Mouse (Mus musculus) ovary, postnatal 14 days (tissue): ENCODE measurements at regions not wholly inside any gene's neighbourhood (a gene's known extent, or its start where the extent isn't known, plus 50 kb on each side); places are given as distances from the start of the nearest gene placed in this dataset.

Experiments
- DNase-seq: peaks from one replicate; pipeline ENCODE4 v3.0.0; 2022; ENCODE audit warnings: low spot score

- DNase-seq: no peak
Measured at GRCm38 (mm10) chr5:53329591-53329990, 62.7 kb downstream of the Smim20 start.

DNA sequence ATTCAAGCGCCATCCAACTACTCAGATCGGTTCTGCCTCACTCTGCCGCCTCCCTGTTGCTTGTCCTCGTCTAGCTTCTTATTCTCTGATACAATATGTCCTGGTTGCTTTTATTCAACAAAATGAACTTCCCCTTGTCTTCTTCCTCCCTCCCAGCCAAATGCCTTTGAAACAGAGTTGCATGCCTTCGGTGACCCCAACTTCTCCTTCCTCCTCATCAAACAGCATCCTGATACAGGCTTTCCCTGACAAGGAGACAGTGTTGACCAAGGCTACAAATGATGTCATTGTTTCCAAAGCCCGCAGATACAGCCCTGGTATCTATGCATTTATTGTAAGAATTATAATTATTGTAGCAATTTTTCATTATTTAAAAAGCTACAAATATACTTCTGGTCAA, 69.8 kb downstream of the Smim20 start:
- no peak for DNase-seq

DNA sequence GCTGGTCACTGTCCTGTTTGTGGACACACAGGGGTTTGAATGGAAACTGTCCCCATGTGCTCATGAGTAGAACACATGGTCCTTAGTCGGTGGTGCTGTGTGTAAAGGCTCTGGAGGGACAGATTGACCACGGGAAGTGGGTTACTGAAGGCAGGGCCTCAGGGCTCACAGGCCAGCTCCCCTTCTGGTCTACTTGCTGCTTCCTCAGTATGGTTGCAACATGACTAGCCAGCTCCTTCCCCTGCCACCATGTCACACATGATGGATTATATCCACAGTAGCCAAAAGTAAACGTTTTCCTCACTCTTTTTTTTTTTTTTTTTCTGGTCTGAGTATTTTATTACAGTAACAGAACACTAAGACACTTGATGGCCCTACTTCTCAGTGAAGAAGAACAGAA, 70.9 kb downstream of the Smim20 start:
- DNase-seq: no peak

GRCm38 (mm10) chr5:53345164-53345563, 78.3 kb downstream of the Smim20 start:
- DNase-seq: no peak

DNA sequence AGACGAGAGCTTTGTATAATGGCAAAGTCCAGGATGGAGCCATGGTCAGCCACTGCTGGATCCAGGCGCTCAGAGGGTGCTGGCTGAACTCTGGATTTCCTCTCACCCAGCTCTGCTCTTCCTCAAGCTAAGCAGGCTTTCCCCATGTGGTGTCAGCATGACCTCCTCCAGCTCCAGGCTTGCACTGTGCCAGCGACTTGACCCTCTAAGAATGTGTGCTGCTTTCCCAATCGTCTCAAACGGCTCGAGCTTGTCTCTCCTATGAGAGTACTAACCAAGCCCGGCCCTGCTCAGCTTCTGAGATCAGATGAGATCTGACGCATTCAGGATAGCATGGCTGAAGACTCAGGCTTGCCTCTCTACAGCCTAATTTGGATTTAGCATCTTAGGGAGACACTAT, 79.1 kb downstream of the Smim20 start:
- peak; percentile 42 for DNase-seq

DNA sequence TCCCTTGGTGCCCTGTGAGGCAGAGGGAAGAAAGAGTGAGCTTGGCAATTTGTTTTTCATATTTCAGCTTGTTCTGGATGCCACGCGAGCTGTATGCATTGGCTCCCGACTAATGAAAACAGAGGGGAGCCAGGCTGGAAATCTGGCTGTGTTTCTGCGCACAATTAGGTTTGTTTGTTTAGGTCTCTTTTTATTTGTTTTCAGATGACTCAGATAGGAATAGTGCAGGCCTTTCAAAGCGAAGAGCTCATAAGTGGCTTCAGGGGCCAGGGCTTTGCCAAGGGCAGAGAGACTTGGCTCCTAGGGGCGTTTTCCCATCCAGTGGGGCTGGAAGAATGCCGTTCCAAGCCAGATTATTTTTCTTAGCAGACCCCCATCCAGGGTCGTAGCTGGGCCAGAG, 79.9 kb downstream of the Smim20 start:
- no peak for DNase-seq

- DNase-seq: no peak
Measured at GRCm38 (mm10) chr5:53352852-53353251, 86.0 kb downstream of the Smim20 start.

DNA sequence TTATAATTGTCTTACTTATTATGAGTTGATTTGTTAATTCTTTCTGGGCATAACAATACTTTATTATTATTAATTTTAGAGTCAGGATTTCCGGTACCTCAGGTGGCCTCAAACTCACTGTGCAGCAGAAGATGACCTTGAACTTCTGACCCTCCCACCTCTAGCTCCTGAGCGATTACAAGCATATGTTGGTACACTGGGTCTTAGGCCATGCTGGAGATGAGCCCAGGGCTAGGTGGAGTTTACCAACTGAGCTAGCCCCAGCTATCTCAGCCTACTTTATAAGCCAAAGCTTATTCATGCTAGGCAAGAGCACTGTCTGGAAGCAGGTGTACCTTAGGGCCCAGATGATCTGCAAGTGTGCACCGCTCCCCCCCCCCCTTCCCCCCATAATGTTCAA, 87.4 kb downstream of the Smim20 start:
- DNase-seq: no peak

DNA sequence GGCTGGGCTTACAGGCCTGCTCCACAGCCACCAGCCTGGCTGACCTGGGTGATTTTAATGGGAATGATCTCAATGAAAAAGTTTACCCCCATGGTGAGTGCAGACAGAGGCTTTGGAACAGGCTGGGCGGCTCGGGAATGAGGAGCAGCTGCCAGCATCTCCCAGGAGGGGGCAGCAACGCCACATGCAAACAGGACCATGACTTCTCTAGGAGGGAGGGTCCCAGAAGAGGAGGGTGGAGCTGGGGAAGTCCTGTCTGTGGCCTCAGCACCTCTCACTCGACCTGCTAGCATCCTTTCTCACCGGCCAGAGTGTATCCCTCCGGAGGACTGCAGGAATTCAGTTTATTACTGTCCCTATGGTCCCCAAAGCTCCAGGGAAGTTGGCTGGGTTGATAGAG, 88.2 kb downstream of the Smim20 start:
- DNase-seq: peak; percentile 83

GRCm38 (mm10) chr5:53357086-53357608, 90.3 kb downstream of the Smim20 start:
- no peak for DNase-seq

DNA sequence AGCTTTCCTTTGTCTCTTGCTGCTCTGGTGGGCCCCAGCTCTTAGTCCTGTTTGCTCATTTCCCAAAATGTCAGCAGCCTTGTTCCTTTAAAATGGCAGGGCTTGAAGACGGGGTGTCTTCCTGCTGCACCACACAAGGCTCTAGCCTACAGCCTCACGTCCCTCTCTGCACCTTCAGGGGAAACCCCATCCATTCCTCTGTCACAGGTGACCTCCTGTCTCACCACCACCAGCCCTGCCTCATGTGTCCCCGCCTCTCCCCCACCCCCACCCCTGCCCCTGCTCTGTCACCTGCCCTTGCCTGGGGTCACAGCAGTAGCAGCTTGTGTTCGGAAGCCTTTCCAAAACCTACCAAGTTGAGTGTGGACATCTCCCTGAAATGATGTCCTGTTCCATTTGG, 91.3 kb downstream of the Smim20 start:
- DNase-seq: no peak

DNA sequence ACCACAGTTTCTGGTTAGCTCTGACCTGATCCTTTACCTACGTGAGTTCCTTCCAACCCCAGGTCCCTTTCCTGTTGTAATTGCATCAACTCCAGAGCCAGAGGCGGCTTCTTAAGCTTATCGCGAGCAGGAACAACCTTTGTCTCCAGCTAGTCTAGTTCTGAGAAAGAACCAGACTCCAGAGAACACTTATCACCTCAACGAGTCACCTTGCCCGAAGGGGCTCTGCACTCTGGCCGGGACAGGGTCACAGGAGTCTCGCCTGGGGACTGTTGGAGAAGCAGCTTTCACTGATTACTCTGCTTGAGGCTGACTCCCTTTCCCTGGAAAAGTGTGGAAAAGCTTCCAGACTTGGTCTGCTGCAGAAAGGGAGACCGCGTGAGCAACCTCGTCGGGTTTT, 93.0 kb downstream of the Smim20 start:
- DNase-seq: no peak

GRCm38 (mm10) chr5:53361295-53361694, 94.4 kb downstream of the Smim20 start:
- DNase-seq: no peak

GRCm38 (mm10) chr5:53363898-53364297, 97.0 kb downstream of the Smim20 start:
- DNase-seq: no peak

DNA sequence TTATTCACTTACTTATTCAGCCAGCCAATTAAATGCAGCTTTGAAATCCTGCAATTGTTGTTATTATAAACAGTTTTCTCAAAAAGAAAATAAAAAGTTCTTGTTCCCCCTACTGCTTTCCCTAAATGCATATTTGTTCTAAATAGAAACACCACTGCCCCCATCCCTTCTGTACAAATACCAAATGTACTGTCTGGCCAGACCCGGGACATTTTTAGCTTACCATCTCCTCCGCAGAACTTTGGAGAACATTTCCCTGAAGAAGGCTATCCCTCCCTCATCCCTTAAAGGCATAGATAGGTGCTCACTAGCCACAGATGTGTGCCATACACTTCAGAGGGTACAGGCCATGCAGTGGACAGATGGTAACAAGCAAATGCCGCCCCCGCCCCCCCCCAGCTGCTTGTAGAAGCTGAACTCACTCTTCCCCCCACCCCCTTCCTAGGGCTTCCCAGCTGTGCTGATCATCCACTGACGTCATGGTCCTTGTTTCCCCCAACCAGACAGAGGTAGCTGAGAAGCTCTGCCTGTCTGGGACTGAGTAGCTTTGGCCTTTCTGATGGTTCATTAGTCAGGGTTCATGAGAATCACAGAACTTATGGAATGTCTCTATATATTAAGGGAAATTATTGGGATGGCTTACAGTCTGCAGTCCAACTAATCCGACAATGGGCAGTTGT, 98.9 kb upstream of the Rbpj start:
- no peak for DNase-seq

DNA sequence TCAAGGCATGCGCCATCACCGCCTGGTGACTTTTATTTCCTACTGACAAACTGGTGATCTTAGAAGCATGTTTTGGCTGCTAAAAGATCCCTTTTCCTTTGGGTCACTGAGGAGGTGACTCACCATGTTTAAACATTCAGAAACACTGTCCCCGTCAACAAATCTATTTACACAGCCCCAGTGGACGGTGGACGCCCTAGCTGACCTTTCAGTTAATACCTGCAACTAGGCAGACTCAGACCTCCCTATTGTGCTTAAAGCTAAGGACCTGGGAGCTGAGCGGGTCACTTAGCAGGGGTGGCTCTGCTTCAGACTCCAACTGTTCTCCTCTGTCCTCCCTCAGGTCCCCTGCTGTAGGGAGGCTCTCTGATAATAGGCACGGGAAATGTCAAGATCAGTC, 95.7 kb upstream of the Rbpj start:
- DNase-seq: no peak

GRCm38 (mm10) chr5:53371638-53372037, 94.3 kb upstream of the Rbpj start:
- DNase-seq: peak; percentile 43

GRCm38 (mm10) chr5:53373315-53373714, 92.6 kb upstream of the Rbpj start:
- no peak for DNase-seq

GRCm38 (mm10) chr5:53376856-53377255, 89.1 kb upstream of the Rbpj start:
- DNase-seq: no peak

DNA sequence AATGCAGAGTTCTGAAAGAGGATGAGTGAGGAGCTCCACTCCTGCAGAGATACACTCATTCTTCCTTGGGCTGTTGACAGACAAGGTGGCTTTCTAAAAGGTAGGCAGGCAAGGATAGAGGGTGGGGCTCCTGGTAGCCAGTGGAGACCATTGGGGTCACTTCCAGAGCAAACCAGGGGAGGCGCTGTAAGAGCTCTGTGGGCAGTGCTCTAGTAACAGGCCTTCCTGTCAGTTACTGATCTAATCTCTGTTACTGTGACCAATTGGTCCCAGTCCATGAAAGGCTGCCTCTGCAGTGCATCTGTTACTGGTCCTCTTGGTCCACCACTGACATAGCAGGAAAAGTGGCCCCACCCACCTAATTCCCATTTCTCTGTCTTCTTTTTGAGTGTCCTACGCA, 88.3 kb upstream of the Rbpj start:
- DNase-seq: no peak

GRCm38 (mm10) chr5:53378106-53378505, 87.8 kb upstream of the Rbpj start:
- no peak for DNase-seq

DNA sequence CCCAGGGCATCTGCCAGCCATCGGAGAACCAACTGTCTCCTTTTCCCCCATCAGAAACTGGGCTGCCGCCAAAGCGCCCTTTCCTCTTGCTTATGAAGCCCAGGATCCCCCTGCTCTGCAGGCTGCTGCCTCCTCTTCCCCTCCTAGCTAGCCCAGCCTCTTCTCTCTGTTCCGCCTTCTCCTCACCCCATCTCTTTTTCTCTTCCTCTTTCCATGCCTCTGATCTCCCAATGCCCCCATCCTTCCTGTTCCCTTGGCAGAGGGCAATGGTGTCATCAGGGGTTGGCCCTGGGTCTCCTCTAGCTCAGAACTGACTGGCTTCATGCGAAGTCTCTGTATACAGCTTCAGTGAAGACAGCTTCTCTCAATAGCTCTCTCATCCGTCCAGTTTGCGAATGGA, 87.4 kb upstream of the Rbpj start:
- no peak for DNase-seq

DNA sequence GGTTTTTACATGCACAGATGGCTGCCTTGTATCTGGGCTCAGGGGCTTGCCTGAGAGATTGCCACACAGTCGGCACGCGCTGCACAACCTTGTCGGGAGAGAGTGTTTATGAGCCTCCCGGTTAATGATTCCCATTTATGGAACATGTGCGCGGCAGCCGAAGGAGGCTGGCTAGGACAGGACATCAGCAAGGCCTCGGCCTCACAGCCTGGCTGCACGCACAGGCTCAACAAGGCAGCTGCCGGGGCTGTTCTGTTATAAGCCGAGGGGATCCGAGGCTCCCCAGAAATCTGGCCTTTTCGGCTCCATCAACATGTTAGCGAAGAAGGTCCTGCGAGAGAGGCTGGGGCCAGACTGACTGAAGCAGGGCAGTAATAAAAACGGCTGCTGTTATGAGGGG, 86.3 kb upstream of the Rbpj start:
- no peak for DNase-seq

DNA sequence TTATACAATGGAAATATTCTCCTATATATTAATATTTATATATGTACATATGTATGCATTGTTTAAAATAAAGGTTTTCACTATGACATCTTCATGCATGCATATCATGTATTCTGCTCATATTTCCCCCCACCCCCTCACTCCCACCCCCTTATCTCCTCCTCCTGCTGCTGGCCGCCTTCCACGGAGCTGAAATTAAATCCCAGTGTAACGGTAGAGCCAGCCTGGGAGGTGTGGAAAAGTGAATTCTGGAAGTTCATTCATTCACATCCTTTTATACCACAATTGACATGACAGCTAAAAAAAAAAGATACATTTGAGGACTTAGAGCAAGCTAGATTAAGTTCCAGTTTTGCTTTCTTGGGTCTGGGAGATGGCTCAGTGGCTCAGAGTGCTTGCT, 85.7 kb upstream of the Rbpj start:
- no peak for DNase-seq
